Mouse (Mus musculus) liver, postnatal 0 days (tissue): ENCODE results near the gene Fcgr1. TPM values are rescaled to one million over a fixed set of nuclear protein-coding genes. Genes with fewer than 3 reads are reported as not detected.
A peak's percentile ranks its signal among the peaks of the same experiment; 100 is the strongest.

Experiments used
- ATAC-seq: fragments of 200-750 bp; cut with Nextera tagmentation; 2 replicates; pipeline ENCODE4 v1.8.0; 2017; ENCODE audit warnings: mild to moderate bottlenecking, moderate library complexity
- DNase-seq: peaks from one replicate; pipeline ENCODE4 v3.0.0-alpha.2; 2016
- H3K27ac ChIP-seq: fragments of 300-500 bp; sonication (generic); 2 replicates; pipeline ENCODE4 v1.5.1; 2014; ENCODE audit warnings: antibody characterized with exemption, moderate library complexity, mild to moderate bottlenecking, low read depth
- H3K27me3 ChIP-seq: fragments of 300-500 bp; sonication (generic); 2 replicates; pipeline ENCODE4 v1.6.1; 2014; ENCODE audit warnings: low read length, control low read depth, mixed read lengths; ENCODE audit not compliant: insufficient read depth
- H3K36me3 ChIP-seq: fragments of 300-500 bp; sonication (generic); replicated peaks from 2 replicates; pipeline ENCODE4 v1.6.1; 2014; ENCODE audit warnings: mild to moderate bottlenecking, control low read depth, low read length, moderate library complexity, mixed read lengths; ENCODE audit not compliant: insufficient read depth
- H3K4me1 ChIP-seq: fragments of 300-500 bp; sonication (generic); 2 replicates; pipeline ENCODE4 v1.6.1; 2014; ENCODE audit warnings: antibody characterized with exemption, mild to moderate bottlenecking, control low read depth; ENCODE audit not compliant: insufficient read depth
- H3K4me2 ChIP-seq: fragments of 300-500 bp; sonication (generic); 2 replicates; pipeline ENCODE4 v1.6.1; 2014; ENCODE audit warnings: low read depth, mild to moderate bottlenecking, low read length, moderate library complexity, mixed read lengths
- H3K4me3 ChIP-seq: fragments of 300-500 bp; sonication (generic); 2 replicates; pipeline ENCODE4 v1.5.1; 2014; ENCODE audit warnings: low read depth, low read length
- H3K9ac ChIP-seq: fragments of 300-500 bp; sonication (generic); replicated peaks from 2 replicates; pipeline ENCODE4 v1.6.1; 2014; ENCODE audit warnings: mild to moderate bottlenecking, moderate library complexity
- H3K9me3 ChIP-seq: fragments of 300-500 bp; sonication (generic); 2 replicates; pipeline ENCODE4 v1.6.1; 2016; ENCODE audit warnings: mild to moderate bottlenecking, control low read depth, low read length, mixed read lengths
- CTCF ChIP-seq: sonication (generic); IDR thresholded peaks from 2 replicates; pipeline ENCODE4 v1.5.1; 2016; ENCODE audit warnings: antibody characterized with exemption, low read depth
- EP300 ChIP-seq: IDR thresholded peaks from 2 replicates; pipeline ENCODE4 v1.6.1; 2016; ENCODE audit warnings: antibody characterized with exemption, low read depth, mild to moderate bottlenecking
- WGBS: fragments of 180-500 bp; shearing (Covaris S2); extraction: QIAGEN DNeasy Blood & Tissue Kit; methylation state at CpG from one replicate; pipeline ENCODE4 v1.1.7; 2014; ENCODE audit not compliant: insufficient replicate concordance; 5-methylcytosine and 5-hydroxymethylcytosine counted together
- polyA plus RNA-seq: library from polyadenylated mRNA; unstranded; fragments of >200 nt; fragmentation: Nextera tagmentation; extraction: Ambion mirVana; gene quantifications from 2 replicates; pipeline ENCODE4 v1.2.1, GENCODE M21; 2015

Fcgr1 gene
- polyA plus RNA-seq, 1 experiment from 2014 or later, result 6.2 TPM

GRCm38 (mm10) chr3:96337269-96337668, 43.5 kb upstream of the Fcgr1 start:
- TF ChIP-seq EP300, result no peak
- TF ChIP-seq CTCF, result no peak
- no peak overlapping the region for H3K4me3 ChIP-seq
- WGBS, result 73% methylated on average over 6 of the region's 6 CpGs
- ATAC-seq (no peak), DNase-seq (no peak)
- peaks cover 12% of the 10 kb centered on the region; the same call in 1 of the 2 replicates for H3K4me1 ChIP-seq
- H3K4me2 ChIP-seq, result no peak overlapping the region
- peaks cover 70% of the 10 kb centered on the region for H3K27me3 ChIP-seq
- H3K9me3 ChIP-seq, result no peaks in the 10 kb centered on the region
- H3K36me3 ChIP-seq, result no peaks in the 10 kb centered on the region
- no peak overlapping the region for H3K9ac ChIP-seq
- H3K27ac ChIP-seq, result no peak overlapping the region

- H3K9me3 ChIP-seq, result no peaks in the 10 kb centered on the region
- no peak overlapping the region for H3K4me2 ChIP-seq
- ATAC-seq, result no peak
- H3K27me3 ChIP-seq, result peaks cover 74% of the 10 kb centered on the region
- DNase-seq, result no peak
- TF ChIP-seq EP300, result no peak
- TF ChIP-seq CTCF, result no peak
- no peaks in the 10 kb centered on the region for H3K36me3 ChIP-seq
- no peak overlapping the region for H3K9ac ChIP-seq
- 73% methylated on average over 1 of the region's 1 CpGs for WGBS
- no peak overlapping the region for H3K4me3 ChIP-seq
- H3K4me1 ChIP-seq, result peaks cover 12% of the 10 kb centered on the region; the same call in 1 of the 2 replicates
- H3K27ac ChIP-seq, result no peak overlapping the region
Observed at GRCm38 (mm10) chr3:96336636-96337035, 42.9 kb upstream of the Fcgr1 start.

GRCm38 (mm10) chr3:96335591-96335990, 41.8 kb upstream of the Fcgr1 start:
- DNase-seq, result no peak
- TF ChIP-seq EP300 (no peak), CTCF (no peak)
- no peak overlapping the region for H3K27ac ChIP-seq
- no peaks in the 10 kb centered on the region for H3K36me3 ChIP-seq
- H3K9ac ChIP-seq, result no peak overlapping the region
- H3K9me3 ChIP-seq, result no peaks in the 10 kb centered on the region
- H3K27me3 ChIP-seq, result peaks cover 73% of the 10 kb centered on the region
- WGBS, result 21% methylated on average over 7 of the region's 7 CpGs
- H3K4me2 ChIP-seq, result no peak overlapping the region
- H3K4me3 ChIP-seq, result no peak overlapping the region
- no peak for ATAC-seq
- H3K4me1 ChIP-seq, result peaks cover 11% of the 10 kb centered on the region; the same call in 1 of the 2 replicates

- WGBS, result 40% methylated on average over 6 of the region's 6 CpGs
- Histone ChIP-seq H3K4me3 (no peak overlapping the region), H3K9ac (no peak overlapping the region), H3K4me1 (0 out of 2 replicates have a peak, but pooled peaks cover 9% of the 10 kb centered on the region), H3K4me2 (no peak overlapping the region), H3K27ac (no peak overlapping the region), H3K27me3 (peaks cover 75% of the 10 kb centered on the region), H3K9me3 (no peaks in the 10 kb centered on the region), H3K36me3 (no peaks in the 10 kb centered on the region)
- TF ChIP-seq EP300, result no peak
- TF ChIP-seq CTCF, result no peak
- no peak for ATAC-seq
- no peak for DNase-seq
Observed at GRCm38 (mm10) chr3:96335163-96335550, 41.4 kb upstream of the Fcgr1 start.

- no peaks in the 10 kb centered on the region for H3K36me3 ChIP-seq
- WGBS, result 5% methylated on average over 36 of the region's 36 CpGs
- H3K4me2 ChIP-seq, result peak overlapping the region; percentile 72
- H3K9me3 ChIP-seq, result no peaks in the 10 kb centered on the region
- ATAC-seq (no peak), DNase-seq (no peak)
- 0 out of 2 replicates have a peak, but pooled peaks cover 9% of the 10 kb centered on the region for H3K4me1 ChIP-seq
- peaks cover 80% of the 10 kb centered on the region for H3K27me3 ChIP-seq
- TF ChIP-seq EP300 (no peak), CTCF (no peak)
- peak overlapping the region; percentile 43 for H3K4me3 ChIP-seq
- H3K27ac ChIP-seq, result no peak overlapping the region
- peak overlapping the region; percentile 48; the same call in 1 of the 2 replicates for H3K9ac ChIP-seq
Observed at GRCm38 (mm10) chr3:96334175-96335162, 40.7 kb upstream of the Fcgr1 start.

GRCm38 (mm10) chr3:96333396-96334174, 39.8 kb upstream of the Fcgr1 start:
- peak overlapping the region; percentile 48; the same call in 1 of the 2 replicates for H3K9ac ChIP-seq

More at GRCm38 (mm10) chr3:96333396-96334174, 39.8 kb upstream of the Fcgr1 start:
- Histone ChIP-seq H3K4me2 (peak overlapping the region; percentile 72), H3K4me3 (peak overlapping the region; percentile 43), H3K27ac (no peak overlapping the region), H3K27me3 (peaks cover 76% of the 10 kb centered on the region), H3K36me3 (no peaks in the 10 kb centered on the region), H3K4me1 (0 out of 2 replicates have a peak, but pooled peaks cover 9% of the 10 kb centered on the region), H3K9me3 (no peaks in the 10 kb centered on the region)
- TF ChIP-seq EP300 (no peak), CTCF (no peak)
- no peak for DNase-seq
- ATAC-seq, result no peak
- 4% methylated on average over 25 of the region's 25 CpGs for WGBS
